Mouse (Mus musculus) bone marrow, adult 2 months (tissue): ENCODE results near the gene Hdgfl2.

ENCODE experiments used
- CTCF ChIP-seq: fragments of 200-500 bp; IDR thresholded peaks from 2 replicates; pipeline ENCODE4 v1.5.1; 2011; ENCODE audit warnings: low read length, control low read depth; ENCODE audit not compliant: control insufficient read depth, insufficient read depth
- POLR2A ChIP-seq: fragments of 200-500 bp; IDR thresholded peaks from 2 replicates; pipeline ENCODE4 v1.6.1; 2011; ENCODE audit warnings: low read depth, mild to moderate bottlenecking, control low read depth, low read length, borderline replicate concordance; ENCODE audit not compliant: control insufficient read depth

DNA sequence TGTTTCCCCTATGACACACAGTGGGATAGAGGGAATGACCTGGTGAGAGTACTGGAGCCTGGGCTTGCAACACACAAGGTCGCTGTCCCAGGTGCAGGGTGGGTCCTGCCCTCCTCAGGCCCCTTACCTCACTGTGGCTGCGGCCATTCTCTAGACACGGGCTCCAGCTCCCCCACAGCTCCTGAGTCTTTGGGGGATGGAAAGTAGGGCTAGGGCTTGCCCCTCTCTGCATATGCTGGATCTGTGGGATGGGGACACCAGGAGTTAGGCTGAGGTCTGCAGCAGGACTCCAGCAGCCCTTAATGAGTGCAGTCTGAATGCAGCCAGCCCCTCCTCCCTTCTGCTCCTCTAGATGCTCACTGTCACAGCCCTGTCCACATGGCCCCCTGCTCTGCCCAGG is 33.3 kb downstream of the Hdgfl2 start:
- TF ChIP-seq CTCF (no peak), POLR2A (no peak)
